Mouse (Mus musculus) E14TG2a.4 (cell line): ENCODE results near the gene Clstn3.

Experiments used
- CTCF ChIP-seq: conservative IDR thresholded peaks from 2 replicates; pipeline ENCODE4 v1.5.1; 2014; ENCODE audit warnings: low read length
- NANOG ChIP-seq: IDR thresholded peaks from 2 replicates; pipeline ENCODE4 v1.6.1; 2014; ENCODE audit warnings: borderline replicate concordance, low read length, mixed read lengths
- POU5F1 ChIP-seq: IDR thresholded peaks from 2 replicates; pipeline ENCODE4 v1.6.1; 2014; ENCODE audit warnings: low read length, borderline replicate concordance

- TF ChIP-seq CTCF (no peak), NANOG (no peak), POU5F1 (no peak)
Observed at GRCm38 (mm10) chr6:124471121-124471520, 6.5 kb upstream of the Clstn3 start.
